Mouse (Mus musculus): Measurements from ENCODE around the gene Cnga1.

DNA sequence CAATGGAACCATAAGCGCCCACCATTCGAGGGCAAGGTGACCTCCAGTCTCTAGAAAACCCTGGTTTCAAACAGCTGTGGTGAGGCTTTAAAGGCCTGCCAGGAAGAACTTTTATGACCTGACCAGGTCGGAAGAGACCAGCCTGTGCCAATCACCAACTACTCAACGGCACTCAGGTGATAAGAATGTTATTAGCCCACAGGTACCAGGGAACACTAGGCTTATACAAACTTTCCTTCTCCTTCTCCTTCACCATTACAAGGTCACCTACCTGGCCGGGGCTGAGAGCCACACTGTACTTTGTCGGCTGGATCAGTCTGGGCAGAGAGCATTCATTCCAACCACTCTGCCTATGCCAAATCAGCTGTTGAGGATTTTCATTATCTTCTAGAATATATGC lies 37.4 kb upstream of the Cnga1 start:
- no peak for TF ChIP-seq CHD2 (IDR thresholded peaks at IDR 0.05; ENCODE audit: low read length)
- TF ChIP-seq CTCF (conservative IDR thresholded peaks at IDR 0.05 in 1 of 2, IDR thresholded peaks at IDR 0.05 in 1 of 2; ENCODE audit: low read depth in 2 of 2, low read length in 2 of 2) = no peak
- TF ChIP-seq MEF2A (IDR thresholded peaks at IDR 0.05; ENCODE audit: borderline replicate concordance, low read depth, low read length) = no peak
- TF ChIP-seq SMC3 (IDR thresholded peaks at IDR 0.05; ENCODE audit: low read depth, low read length) = no peak
